Mouse (Mus musculus) neural tube, embryonic 14.5 days (tissue): ENCODE measurements around the gene Tcl1b5. TPM values are rescaled to one million over a fixed set of nuclear protein-coding genes. Genes with fewer than 3 reads are reported as not detected.
"Not testable (repeated sequence)": the region's sequence is repeated elsewhere in the genome, so short reads cannot be mapped to it uniquely, and the experiment has no call there.

Experiments
- ATAC-seq: fragments of 200-750 bp; cut with Nextera tagmentation; 2 replicates; pipeline ENCODE4 v1.8.0; 2017; ENCODE audit warnings: low read depth, mild to moderate bottlenecking, moderate TSS enrichment, moderate library complexity
- H3K27ac ChIP-seq: fragments of 300-500 bp; sonication (generic); 2 replicates; pipeline ENCODE4 v1.5.1; 2014; ENCODE audit warnings: low read depth, mild to moderate bottlenecking, control low read depth, low read length, moderate library complexity, mixed read lengths
- H3K27me3 ChIP-seq: fragments of 300-500 bp; sonication (generic); 2 replicates; pipeline ENCODE4 v1.6.1; 2014; ENCODE audit warnings: low read length; ENCODE audit not compliant: control insufficient read depth, insufficient read depth
- H3K36me3 ChIP-seq: fragments of 300-500 bp; sonication (generic); 2 replicates; pipeline ENCODE4 v1.6.1; 2014; ENCODE audit warnings: low read length, mixed read lengths; ENCODE audit not compliant: control insufficient read depth, insufficient read depth
- H3K4me1 ChIP-seq: fragments of 300-500 bp; sonication (generic); 2 replicates; pipeline ENCODE4 v1.6.1; 2014; ENCODE audit warnings: low read length; ENCODE audit not compliant: control insufficient read depth, insufficient read depth
- H3K4me2 ChIP-seq: fragments of 300-500 bp; sonication (generic); 2 replicates; pipeline ENCODE4 v1.6.1; 2014; ENCODE audit warnings: mild to moderate bottlenecking, low read depth, low read length, control low read depth
- H3K4me3 ChIP-seq: fragments of 300-500 bp; sonication (generic); 2 replicates; pipeline ENCODE4 v1.5.1; 2014; ENCODE audit warnings: low read depth, low read length, control low read depth, mixed read lengths
- H3K9ac ChIP-seq: fragments of 300-500 bp; sonication (generic); replicated peaks from 2 replicates; pipeline ENCODE4 v1.6.1; 2014; ENCODE audit warnings: low read depth, mild to moderate bottlenecking, control low read depth, low read length, mixed read lengths
- H3K9me3 ChIP-seq: fragments of 300-500 bp; sonication (generic); 2 replicates; pipeline ENCODE4 v1.6.1; 2016; ENCODE audit warnings: low read length; ENCODE audit not compliant: control insufficient read depth
- WGBS: fragments of 180-500 bp; shearing (Covaris S2); extraction: QIAGEN DNeasy Blood & Tissue Kit; methylation state at CpG from one replicate; pipeline ENCODE4 v1.1.7; 2014; 5-methylcytosine and 5-hydroxymethylcytosine counted together
- polyA plus RNA-seq: library from polyadenylated mRNA; unstranded; fragments of >200 nt; fragmentation: Nextera tagmentation; extraction: Ambion mirVana; gene quantifications from 2 replicates; pipeline ENCODE4 v1.2.1, GENCODE M21; 2014

The Tcl1b5 gene
- polyA plus RNA-seq, 1 experiment from 2014 or later = not detected

DNA sequence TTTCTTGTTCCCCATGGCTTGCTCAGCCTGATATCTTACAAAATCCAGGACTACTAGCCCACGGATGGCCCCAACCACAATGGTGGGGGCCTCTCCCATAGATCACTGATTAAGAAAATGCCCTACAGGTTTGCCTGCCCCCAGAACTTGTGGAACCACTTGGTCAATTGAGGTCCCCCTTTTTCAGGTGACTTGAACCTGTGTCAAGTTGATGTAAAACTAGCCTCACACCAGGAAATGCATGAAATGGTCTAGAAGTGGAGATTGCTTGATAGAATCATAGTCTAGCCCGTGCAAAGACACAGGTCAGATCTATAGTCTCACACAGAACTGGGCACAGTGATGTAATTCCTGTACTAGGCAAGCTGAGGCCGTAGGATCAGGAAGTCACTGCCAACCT, 30.4 kb upstream of the Tcl1b5 start, which contains the start of gene Tcl1b2:
Tcl1b2 (plus strand) TSS at position 301 of the 400 bp plus-strand sequence.
- H3K27ac ChIP-seq = no peak within 1 kb of the TSS
- H3K36me3 ChIP-seq = no peaks in the 10 kb centered on the region
- no peak for ATAC-seq
- WGBS = 84% methylated on average over 3 of the region's 3 CpGs
- no peaks in the 10 kb centered on the region for H3K9me3 ChIP-seq
- no peak within 1 kb of the TSS for H3K9ac ChIP-seq
- no peaks in the 10 kb centered on the region for H3K27me3 ChIP-seq
- H3K4me2 ChIP-seq = no peak within 1 kb of the TSS
- no peaks in the 10 kb centered on the region for H3K4me1 ChIP-seq
- no peak within 1 kb of the TSS for H3K4me3 ChIP-seq

DNA sequence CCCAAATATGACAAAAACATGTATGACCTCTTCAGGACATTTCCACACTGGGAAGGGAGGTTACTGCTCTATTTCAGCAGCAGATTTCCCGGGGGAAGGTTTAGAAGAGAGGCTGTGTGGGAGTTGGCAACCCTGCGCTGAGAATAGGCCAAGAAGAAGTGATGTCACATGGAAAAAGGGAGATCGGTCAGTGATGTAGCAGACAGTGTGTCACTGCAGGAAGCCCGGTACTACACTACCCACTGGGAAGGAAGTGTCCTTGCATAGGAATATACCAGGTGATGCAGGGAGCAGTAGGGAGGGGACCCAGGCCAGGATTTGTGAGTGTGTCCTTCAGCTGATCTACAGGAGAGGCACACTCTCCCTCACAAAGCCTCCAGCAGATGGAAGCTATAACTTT, 20.9 kb upstream of the Tcl1b5 start:
- WGBS = 68% methylated on average over 4 of the region's 4 CpGs
- H3K27ac ChIP-seq, H3K27me3 ChIP-seq, H3K4me1 ChIP-seq, H3K36me3 ChIP-seq, ATAC-seq, H3K9ac ChIP-seq, H3K4me2 ChIP-seq, H3K4me3 ChIP-seq, H3K9me3 ChIP-seq: not testable (repeated sequence)

DNA sequence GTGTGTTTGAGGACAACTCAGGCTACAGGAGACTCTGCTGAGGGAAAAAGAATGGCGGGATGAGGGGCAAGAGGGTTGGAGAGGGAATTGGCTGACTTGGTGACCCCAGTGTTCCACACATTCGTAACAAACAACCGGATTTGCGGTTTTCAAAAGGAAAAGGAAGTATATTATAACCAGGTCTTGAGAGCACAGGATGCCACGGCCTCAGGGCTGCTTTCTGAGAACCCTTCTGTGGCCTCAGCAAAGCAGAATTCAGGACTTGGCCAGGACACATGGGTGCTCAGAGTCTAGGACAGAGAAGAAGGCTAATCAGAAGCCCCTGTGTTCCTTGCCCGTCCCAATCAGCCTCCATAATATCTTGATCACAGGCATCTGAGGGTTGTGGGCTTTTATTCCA, 17.3 kb upstream of the Tcl1b5 start:
- Histone ChIP-seq H3K36me3 (no peaks in the 10 kb centered on the region), H3K9me3 (no peaks in the 10 kb centered on the region), H3K27ac (no peak overlapping the region), H3K4me1 (no peaks in the 10 kb centered on the region), H3K9ac (no peak overlapping the region), H3K4me3 (no peak overlapping the region), H3K4me2 (no peak overlapping the region), H3K27me3 (no peaks in the 10 kb centered on the region)
- 86% methylated on average over 6 of the region's 6 CpGs for WGBS
- ATAC-seq = no peak

DNA sequence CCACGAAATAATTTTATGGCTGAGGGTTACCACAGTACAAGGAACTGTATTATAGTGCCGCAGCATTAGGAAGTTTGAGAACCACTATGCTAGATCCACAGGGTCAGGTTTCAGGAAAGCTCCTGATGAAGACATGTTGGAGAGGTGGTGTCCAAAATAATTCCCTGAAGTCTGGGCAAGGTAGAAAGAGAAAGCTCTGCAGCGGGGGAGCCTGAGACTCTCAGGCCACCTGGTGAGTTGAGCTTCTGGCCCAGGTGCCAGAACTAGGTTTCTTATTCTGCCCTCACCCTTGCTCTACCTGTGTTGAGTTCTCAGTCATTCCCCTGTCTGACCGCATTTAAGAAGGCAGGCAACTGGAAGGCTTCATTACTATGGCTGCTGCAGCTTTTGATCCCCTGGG, 16.8 kb upstream of the Tcl1b5 start, which contains the start of gene Tcl1b1:
Tcl1b1 (plus strand) TSS at position 301 of the 400 bp plus-strand sequence.
- Histone ChIP-seq H3K36me3 (no peaks in the 10 kb centered on the region), H3K4me2 (no peak within 1 kb of the TSS), H3K4me1 (no peaks in the 10 kb centered on the region), H3K9me3 (no peaks in the 10 kb centered on the region), H3K9ac (no peak within 1 kb of the TSS), H3K27ac (no peak within 1 kb of the TSS), H3K27me3 (no peaks in the 10 kb centered on the region), H3K4me3 (no peak within 1 kb of the TSS)
- WGBS = 82% methylated on average over 4 of the region's 4 CpGs
- ATAC-seq = no peak

DNA sequence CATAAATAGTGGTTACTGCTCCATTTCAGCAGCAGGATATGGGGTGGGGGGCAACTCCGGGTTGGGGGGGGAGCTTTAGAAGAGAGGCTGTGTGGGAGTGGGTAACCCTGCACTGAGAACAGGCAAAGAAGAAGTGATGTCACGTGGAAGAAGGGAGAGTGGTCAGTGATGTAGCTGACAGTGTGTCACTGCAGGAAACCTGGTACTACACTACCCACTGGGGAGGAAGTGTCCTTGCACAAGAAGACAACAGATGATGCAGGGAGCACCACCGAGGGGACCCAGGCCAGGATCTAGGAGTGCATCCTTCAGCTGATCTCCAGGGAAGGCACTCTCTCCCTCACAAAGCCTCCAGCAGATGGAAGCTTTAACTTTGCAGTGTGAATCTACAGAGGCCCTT, 9.4 kb upstream of the Tcl1b5 start:
- Histone ChIP-seq H3K4me3 (no peak overlapping the region), H3K9me3 (no peaks in the 10 kb centered on the region), H3K9ac (no peak overlapping the region), H3K4me1 (no peaks in the 10 kb centered on the region), H3K27ac (no peak overlapping the region), H3K4me2 (no peak overlapping the region), H3K27me3 (no peaks in the 10 kb centered on the region), H3K36me3 (no peaks in the 10 kb centered on the region)
- no peak for ATAC-seq
- WGBS = 74% methylated on average over 3 of the region's 3 CpGs

DNA sequence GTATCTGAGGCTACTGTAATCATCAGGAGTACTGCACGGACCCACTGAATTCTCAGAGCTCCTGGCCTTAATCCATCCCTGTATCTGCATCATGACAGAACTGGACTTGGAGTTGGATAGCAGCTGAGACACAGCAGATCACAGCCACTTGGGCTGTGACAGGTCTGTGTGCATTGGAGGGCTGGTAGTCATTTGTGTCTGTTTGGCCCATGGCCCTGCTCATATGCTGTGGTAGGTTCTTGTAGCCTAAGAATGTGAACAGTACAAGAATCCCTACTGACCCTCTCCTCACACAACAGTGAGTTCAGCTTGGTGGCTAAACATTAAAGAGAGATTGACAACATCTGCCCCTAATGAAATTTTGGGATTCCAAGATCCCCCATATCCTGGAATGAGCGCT, 2.8 kb upstream of the Tcl1b5 start:
- WGBS = 96% methylated on average over 2 of the region's 2 CpGs
- no peaks in the 10 kb centered on the region for H3K27me3 ChIP-seq
- no peak overlapping the region for H3K4me2 ChIP-seq
- no peak overlapping the region for H3K4me3 ChIP-seq
- no peaks in the 10 kb centered on the region for H3K4me1 ChIP-seq
- ATAC-seq = no peak
- H3K9ac ChIP-seq = no peak overlapping the region
- no peaks in the 10 kb centered on the region for H3K36me3 ChIP-seq
- H3K27ac ChIP-seq = no peak overlapping the region
- no peaks in the 10 kb centered on the region for H3K9me3 ChIP-seq

DNA sequence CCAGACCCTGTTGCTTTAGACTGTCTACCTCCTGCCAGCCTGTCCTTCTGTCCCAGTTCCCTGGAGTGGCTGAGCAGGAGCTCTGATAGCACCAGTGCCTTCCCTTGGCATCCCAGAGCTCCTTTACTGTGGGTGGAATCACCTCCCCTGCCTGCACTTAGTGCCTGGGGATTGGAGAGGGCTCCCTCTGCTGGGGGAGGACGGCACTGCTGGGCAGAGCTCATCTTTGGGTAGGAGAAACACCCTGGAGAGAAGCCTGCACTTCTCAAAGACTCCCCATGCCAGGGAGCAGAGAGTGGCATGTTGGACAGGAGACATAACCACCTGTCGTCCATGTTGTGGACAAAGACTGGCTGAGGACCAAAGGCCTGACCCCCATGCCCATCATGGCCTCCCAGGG, 1.8 kb upstream of the Tcl1b5 start:
- H3K4me3 ChIP-seq, H3K4me2 ChIP-seq, H3K9me3 ChIP-seq, H3K9ac ChIP-seq, H3K36me3 ChIP-seq, H3K27ac ChIP-seq, ATAC-seq, H3K4me1 ChIP-seq, H3K27me3 ChIP-seq: not testable (repeated sequence)
- 31% methylated on average over 2 of the region's 2 CpGs for WGBS

DNA sequence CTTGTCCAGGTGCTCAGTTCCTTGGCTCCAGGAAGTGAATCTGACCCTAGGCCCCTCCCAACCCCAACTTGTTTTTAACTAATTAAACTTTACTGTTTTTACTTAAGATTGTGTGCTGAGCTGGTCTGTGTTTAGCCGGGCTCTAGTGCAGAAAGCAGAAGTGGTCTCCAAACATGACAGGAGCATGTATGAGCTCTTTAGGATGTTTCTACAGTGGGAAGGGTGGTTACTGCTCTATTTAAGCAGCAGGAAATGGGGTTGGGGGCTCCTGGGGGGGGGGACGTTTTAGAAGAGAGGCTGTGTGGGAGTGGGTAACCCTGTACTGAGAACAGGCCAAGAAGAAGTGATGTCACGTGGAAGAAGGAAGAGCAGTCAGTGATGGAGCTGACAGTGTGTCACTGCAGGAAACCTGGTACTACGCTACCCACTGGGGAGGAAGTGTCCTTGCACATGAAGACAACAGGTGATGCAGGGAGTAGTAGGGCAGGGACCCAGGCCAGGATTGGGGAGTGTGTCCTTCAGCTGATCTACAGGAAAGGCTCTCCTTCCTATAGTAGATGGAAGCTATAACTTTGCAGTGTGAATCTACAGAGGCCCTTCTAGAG, 5.0 kb downstream of the Tcl1b5 start:
- H3K27me3 ChIP-seq, H3K4me2 ChIP-seq, H3K36me3 ChIP-seq, H3K4me3 ChIP-seq, H3K4me1 ChIP-seq, H3K9me3 ChIP-seq, H3K27ac ChIP-seq, H3K9ac ChIP-seq, ATAC-seq: not testable (repeated sequence)
- WGBS = 81% methylated on average over 4 of the region's 4 CpGs

DNA sequence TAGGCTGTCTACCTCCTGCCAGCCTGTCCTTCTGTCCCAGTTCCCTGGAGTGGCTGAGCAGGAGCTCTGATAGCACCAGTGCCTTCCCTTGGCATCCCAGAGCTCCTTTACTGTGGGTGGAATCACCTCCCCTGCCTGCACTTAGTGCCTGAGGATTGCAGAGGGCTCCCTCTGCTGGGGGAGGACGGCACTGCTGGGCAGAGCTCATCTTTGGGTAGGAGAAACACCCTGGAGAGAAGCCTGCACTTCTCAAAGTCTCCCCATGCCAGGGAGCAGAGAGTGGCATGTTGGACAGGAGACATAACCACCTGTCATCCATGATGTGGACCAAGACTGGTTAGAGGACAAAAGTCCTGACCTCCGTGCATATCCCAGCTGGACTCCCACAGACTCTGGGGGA, 12.8 kb downstream of the Tcl1b5 start:
- 57% methylated on average over 2 of the region's 2 CpGs for WGBS
- H3K9me3 ChIP-seq, H3K4me1 ChIP-seq, H3K27ac ChIP-seq, ATAC-seq, H3K9ac ChIP-seq, H3K4me2 ChIP-seq, H3K27me3 ChIP-seq, H3K36me3 ChIP-seq, H3K4me3 ChIP-seq: not testable (repeated sequence)
